8 mouse cellular contexts compared by ENCODE assay signal in the genomic region with DNA sequence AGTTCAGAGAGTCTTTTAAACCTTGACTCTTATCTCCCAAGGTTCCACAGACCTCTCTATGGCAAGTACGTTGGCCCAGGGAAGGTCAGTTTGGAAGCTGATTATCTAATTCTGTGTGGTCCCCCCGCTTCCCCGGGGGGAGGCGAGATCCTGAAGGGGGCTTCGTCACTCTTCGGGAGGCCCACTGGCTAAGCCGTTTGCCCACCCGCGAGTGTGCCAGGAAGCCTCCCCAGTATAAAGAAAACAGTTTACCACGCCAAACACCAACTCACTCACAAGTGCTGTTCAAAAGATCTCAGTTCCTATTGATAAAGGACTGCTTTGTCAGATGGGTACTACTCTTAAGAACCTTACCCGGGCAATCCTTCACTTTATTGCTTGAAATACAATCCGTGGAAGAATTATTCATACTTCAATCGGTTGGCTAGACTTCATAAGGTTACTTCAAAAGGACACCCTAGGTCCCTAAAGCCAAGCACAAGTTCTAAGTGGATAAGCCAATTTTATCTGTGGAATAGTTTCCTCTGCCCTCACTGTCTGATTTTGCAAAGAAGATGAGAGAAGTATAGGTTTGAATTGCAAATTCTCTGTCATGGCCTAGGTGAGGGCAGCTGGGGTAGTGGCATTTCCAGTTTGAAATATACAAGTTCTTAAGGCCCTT.
A peak's percentile ranks its signal among the peaks of the same experiment; 100 is the strongest.
DNase-seq lines count a peak whose midpoint lies in the region; ATAC-seq and TF ChIP-seq lines count a peak whose summit lies in the region.

No protein-coding gene starts in this region.

- H3K9me3 ChIP-seq in embryonic facial prominence, embryonic 15.5 days (replicated peaks) = no peaks in the 10 kb centered on the region
- H3K9me3 ChIP-seq in intestine, embryonic 15.5 days = no peaks in the 10 kb centered on the region

- no peaks in the 10 kb centered on the region for H3K27me3 ChIP-seq in embryonic facial prominence, embryonic 15.5 days
- H3K27me3 ChIP-seq in intestine, embryonic 15.5 days (replicated peaks) = no peaks in the 10 kb centered on the region
- no peaks in the 10 kb centered on the region for H3K27me3 ChIP-seq in myocyte (ENCODE audit: control insufficient read depth, insufficient read depth, insufficient read length)

- peak overlapping the region; percentile 73 for H3K4me3 ChIP-seq in layer of hippocampus, adult 2 months
- peak overlapping the region; percentile 74 for H3K4me3 ChIP-seq in embryonic facial prominence, embryonic 15.5 days (replicated peaks)
- H3K4me3 ChIP-seq in intestine, embryonic 15.5 days (replicated peaks) = peak overlapping the region; percentile 81
- H3K4me3 ChIP-seq in myocyte = peak overlapping the region; percentile 86

- peak overlapping the region; percentile 86; the same call in 1 of the 2 replicates for H3K27ac ChIP-seq in layer of hippocampus, adult 2 months
- H3K27ac ChIP-seq in embryonic facial prominence, embryonic 15.5 days (replicated peaks) = no peak overlapping the region
- no peak overlapping the region for H3K27ac ChIP-seq in intestine, embryonic 15.5 days

- TF ChIP-seq CTCF in layer of hippocampus, adult 2 months (conservative IDR thresholded peaks at IDR 0.05) = no peak

- H3K79me2 ChIP-seq in myocyte (ENCODE audit: control insufficient read depth, insufficient read depth) = peaks cover 63% of the 10 kb centered on the region

- TF ChIP-seq POLR2A in myocyte (IDR thresholded peaks at IDR 0.05; ENCODE audit: insufficient read length, low read depth) = no peak

- DNase-seq in layer of hippocampus, adult 2 months (ENCODE audit: low spot score in 2 of 2) = no peak
- DNase-seq in layer of hippocampus, postnatal 14 days (ENCODE audit: low spot score in 2 of 2) = no peak
- no peak for DNase-seq in frontal cortex, postnatal 10 days (ENCODE audit: low spot score in 2 of 2)
- no peak for DNase-seq in testis, postnatal 14 days (ENCODE audit: low spot score)
- DNase-seq in urinary bladder, postnatal 36 days (ENCODE audit: low spot score in 2 of 2) = no peak

- no peak overlapping the region for H3K9ac ChIP-seq in embryonic facial prominence, embryonic 15.5 days
- H3K9ac ChIP-seq in intestine, embryonic 15.5 days = 0 out of 2 replicates have a peak overlapping the region, but pooled peaks have one; percentile 18

- H3K4me2 ChIP-seq in embryonic facial prominence, embryonic 15.5 days (replicated peaks) = peak overlapping the region; percentile 94
- H3K4me2 ChIP-seq in intestine, embryonic 15.5 days (replicated peaks) = peak overlapping the region; percentile 85
- H3K4me2 ChIP-seq in myocyte (ENCODE audit: low read depth) = peak overlapping the region; percentile 62

- 22% methylated on average over 13 of the region's 13 CpGs for WGBS in embryonic facial prominence, embryonic 15.5 days
- WGBS in intestine, embryonic 15.5 days = 20% methylated on average over 13 of the region's 13 CpGs

- no peak for ATAC-seq in embryonic facial prominence, embryonic 15.5 days (ENCODE audit: insufficient number of reproducible peaks, low FRiP score, low TSS enrichment, low read depth)
- ATAC-seq in intestine, embryonic 15.5 days = no peak

- no peaks in the 10 kb centered on the region for H3K36me3 ChIP-seq in embryonic facial prominence, embryonic 15.5 days
- H3K36me3 ChIP-seq in intestine, embryonic 15.5 days = no peaks in the 10 kb centered on the region
- H3K36me3 ChIP-seq in myocyte (ENCODE audit: control insufficient read depth, insufficient read depth) = no peaks in the 10 kb centered on the region

- H3K4me1 ChIP-seq in embryonic facial prominence, embryonic 15.5 days = peaks cover 19% of the 10 kb centered on the region
- 0 out of 2 replicates have a peak, but pooled peaks cover 3% of the 10 kb centered on the region for H3K4me1 ChIP-seq in intestine, embryonic 15.5 days (replicated peaks)

- peak overlapping the region; percentile 30 for H3ac ChIP-seq in myocyte (ENCODE audit: control insufficient read depth, insufficient read length)

TF ChIP-seq in myocyte, 11 proteins besides CTCF, POLR2A, EP300 and RAD21:
- no peak for TF ChIP-seq TCF12 (IDR thresholded peaks at IDR 0.05; ENCODE audit: insufficient read depth, poor library complexity, severe bottlenecking)
- no peak for TF ChIP-seq MYOD1 (IDR thresholded peaks at IDR 0.05; ENCODE audit: control insufficient read depth in 1 of 3, insufficient read length in 2 of 3, low read depth in 2 of 3)
- no peak for TF ChIP-seq MAX (IDR thresholded peaks at IDR 0.05; ENCODE audit: low read depth)
- TF ChIP-seq CEBPB (IDR thresholded peaks at IDR 0.05; ENCODE audit: insufficient read depth, poor library complexity, severe bottlenecking) = no peak
- TF ChIP-seq E2F4 (IDR thresholded peaks at IDR 0.05; ENCODE audit: insufficient read depth) = no peak
- TF ChIP-seq SRF (IDR thresholded peaks at IDR 0.05; ENCODE audit: control insufficient read depth, insufficient read length, low read depth) = no peak
- TF ChIP-seq REST (IDR thresholded peaks at IDR 0.05; ENCODE audit: insufficient read depth, insufficient read length) = no peak
- TF ChIP-seq USF1 (IDR thresholded peaks at IDR 0.05; ENCODE audit: low read depth) = no peak
- TF ChIP-seq POLR2AphosphoS2 (IDR thresholded peaks at IDR 0.05; ENCODE audit: insufficient read length, low read depth) = no peak
- no peak for TF ChIP-seq TCF3 (IDR thresholded peaks at IDR 0.05; ENCODE audit: insufficient read length, low read depth)
- TF ChIP-seq MYOG (IDR thresholded peaks at IDR 0.05; ENCODE audit: control insufficient read depth in 1 of 3, insufficient read depth in 1 of 3, insufficient read length in 2 of 3, low read depth in 2 of 3) = no peak
TF ChIP-seq in myocyte: peak in this region for 0.
